Mouse (Mus musculus): ENCODE results near the gene Trhr2.

- TF ChIP-seq CTCF (IDR thresholded peaks at IDR 0.05; ENCODE audit: control insufficient read depth, insufficient read depth, low read length) (no peak), POLR2A (IDR thresholded peaks at IDR 0.05; ENCODE audit: borderline replicate concordance, control insufficient read depth, low read depth, low read length) (no peak)
Observed at GRCm38 (mm10) chr8:122320541-122320940, 40.0 kb downstream of the Trhr2 start.
